11 mouse cellular contexts compared by ENCODE assay signal in the genomic region with DNA sequence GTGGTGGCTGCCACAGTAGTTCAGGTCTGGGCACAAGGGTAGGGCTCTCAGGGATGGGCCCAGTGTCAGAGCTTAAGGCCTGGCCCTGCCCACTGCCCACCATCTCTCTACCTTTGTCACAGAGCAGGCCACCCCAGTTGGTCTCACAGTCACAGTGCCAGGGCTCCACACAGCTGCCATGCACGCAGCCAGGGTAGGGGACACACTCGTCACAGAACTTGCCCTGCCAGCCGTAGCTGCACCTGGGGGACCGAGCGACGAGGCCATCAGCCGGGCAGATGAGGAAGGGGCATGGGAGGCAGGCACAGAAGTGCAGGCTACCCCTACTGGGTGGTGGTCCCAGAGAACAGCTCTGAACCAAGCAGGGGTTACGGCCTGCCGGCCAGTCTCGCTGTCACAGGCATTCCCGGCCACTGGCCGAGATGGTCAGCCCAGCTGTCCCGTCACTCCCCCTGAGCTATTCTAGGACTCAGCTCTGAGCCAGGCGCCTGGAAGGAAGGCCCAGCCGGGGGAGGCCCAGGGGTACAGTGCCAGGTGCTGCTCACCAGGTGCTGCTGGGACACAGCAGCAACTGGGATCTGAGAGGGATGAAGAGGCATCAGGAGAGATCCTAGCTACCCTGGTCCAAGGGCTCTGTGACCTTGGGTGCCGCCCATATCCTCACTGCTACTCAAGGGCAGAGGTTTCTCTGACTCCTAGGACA. TPM values are rescaled to one million over a fixed set of nuclear protein-coding genes. Genes with fewer than 3 reads are reported as not detected.
DNase-seq lines count a peak whose midpoint lies in the region; ATAC-seq and TF ChIP-seq lines count a peak whose summit lies in the region.
"Had no signal": no experiment of that assay in that cellular context is flagged by ENCODE, and none has a peak within 500 bp of the region (broad histone marks: within the 10 kb centered on the region; RNA-seq: fewer than 3 reads in every experiment).

No protein-coding gene starts in this region.

- peak overlapping the region; percentile 6; the same call in 1 of the 2 replicates for H3K27ac ChIP-seq in midbrain, embryonic 10.5 days (replicated peaks)
- H3K27ac ChIP-seq in midbrain, embryonic 16.5 days (ENCODE audit: low read length): no peak overlapping the region
- peak overlapping the region; percentile 43; the same call in 1 of the 2 replicates for H3K27ac ChIP-seq in heart, embryonic 16.5 days (ENCODE audit: low read length)
- no peak overlapping the region for H3K27ac ChIP-seq in intestine, postnatal 0 days (ENCODE audit: low read depth, low read length)
- H3K27ac ChIP-seq: liver, embryonic 13.5 days; midbrain, embryonic 15.5 days had no signal

- peak; percentile 33 for DNase-seq in adrenal gland, postnatal 14 days
- DNase-seq in adrenal gland, postnatal 25 days: no peak
- DNase-seq in midbrain, embryonic 10.5 days (ENCODE audit: low spot score): no peak
- DNase-seq in natural killer cell, adult 2 months (ENCODE audit: low spot score in 2 of 2): no peak
- no peak for DNase-seq in spleen, postnatal 4 days (ENCODE audit: low spot score in 2 of 2)
- DNase-seq: liver, embryonic 13.5 days had no signal

- H3K9ac ChIP-seq in midbrain, embryonic 16.5 days (ENCODE audit: low read depth, low read length): no peak overlapping the region
- H3K9ac ChIP-seq in heart, embryonic 16.5 days (ENCODE audit: low read length): no peak overlapping the region; the same call in 1 of the 2 replicates
- H3K9ac ChIP-seq in intestine, postnatal 0 days (ENCODE audit: low read depth, low read length): no peak overlapping the region
- H3K9ac ChIP-seq: liver, embryonic 13.5 days; midbrain, embryonic 15.5 days had no signal

- H3K27me3 ChIP-seq in midbrain, embryonic 10.5 days (ENCODE audit: low read depth, poor library complexity, severe bottlenecking): no peaks in the 10 kb centered on the region
- H3K27me3 ChIP-seq in midbrain, embryonic 16.5 days (ENCODE audit: control insufficient read depth, insufficient read depth, low read depth, low read length): no peaks in the 10 kb centered on the region
- peaks cover 24% of the 10 kb centered on the region for H3K27me3 ChIP-seq in heart, embryonic 16.5 days (ENCODE audit: control insufficient read depth, insufficient read depth, low read length)
- H3K27me3 ChIP-seq in intestine, postnatal 0 days (replicated peaks; ENCODE audit: control insufficient read depth, insufficient read depth, low read length): no peaks in the 10 kb centered on the region
- H3K27me3 ChIP-seq: liver, embryonic 13.5 days; midbrain, embryonic 15.5 days had no signal

- no peaks in the 10 kb centered on the region for H3K9me3 ChIP-seq in midbrain, embryonic 10.5 days (replicated peaks)
- H3K9me3 ChIP-seq in midbrain, embryonic 16.5 days (replicated peaks; ENCODE audit: control insufficient read depth, low read length, poor library complexity, severe bottlenecking): no peaks in the 10 kb centered on the region
- no peaks in the 10 kb centered on the region for H3K9me3 ChIP-seq in heart, embryonic 16.5 days (replicated peaks; ENCODE audit: control insufficient read depth, low read length)
- H3K9me3 ChIP-seq in intestine, postnatal 0 days (ENCODE audit: control insufficient read depth): no peaks in the 10 kb centered on the region
- H3K9me3 ChIP-seq: liver, embryonic 13.5 days; midbrain, embryonic 15.5 days had no signal

- peaks cover 36% of the 10 kb centered on the region for H3K36me3 ChIP-seq in midbrain, embryonic 10.5 days
- H3K36me3 ChIP-seq in midbrain, embryonic 16.5 days (ENCODE audit: control insufficient read depth, insufficient read depth, low read length): peaks cover 42% of the 10 kb centered on the region
- no peaks in the 10 kb centered on the region; the same call in 1 of the 2 replicates for H3K36me3 ChIP-seq in heart, embryonic 16.5 days (ENCODE audit: control insufficient read depth, insufficient read depth)
- H3K36me3 ChIP-seq in intestine, postnatal 0 days (ENCODE audit: control insufficient read depth, insufficient read depth): peaks cover 13% of the 10 kb centered on the region; the same call in 1 of the 2 replicates
- H3K36me3 ChIP-seq: liver, embryonic 13.5 days had no signal

- ATAC-seq in midbrain, embryonic 16.5 days: no peak
- ATAC-seq in heart, embryonic 16.5 days (replicated peaks; ENCODE audit: extremely low read depth, insufficient read depth, low FRiP score): no peak
- no peak for ATAC-seq in intestine, postnatal 0 days
- ATAC-seq: hindbrain, embryonic 16.5 days; midbrain, embryonic 15.5 days had no signal

- 90% methylated on average over 16 of the region's 16 CpGs for WGBS in midbrain, embryonic 10.5 days
- 85% methylated on average over 16 of the region's 16 CpGs for WGBS in midbrain, embryonic 16.5 days
- WGBS in heart, embryonic 16.5 days: 57% methylated on average over 16 of the region's 16 CpGs
- 85% methylated on average over 16 of the region's 16 CpGs for WGBS in intestine, postnatal 0 days

- no peak overlapping the region for H3K4me3 ChIP-seq in midbrain, embryonic 10.5 days
- no peak overlapping the region for H3K4me3 ChIP-seq in midbrain, embryonic 16.5 days (ENCODE audit: low read depth, low read length)
- H3K4me3 ChIP-seq in heart, embryonic 16.5 days (ENCODE audit: low read length): no peak overlapping the region
- no peak overlapping the region for H3K4me3 ChIP-seq in intestine, postnatal 0 days (ENCODE audit: low read depth, low read length)
- H3K4me3 ChIP-seq: liver, embryonic 13.5 days; midbrain, embryonic 15.5 days had no signal

- TF ChIP-seq CTCF in intestine, postnatal 0 days (IDR thresholded peaks at IDR 0.05; ENCODE audit: low read depth): no peak

- H3K4me1 ChIP-seq in midbrain, embryonic 10.5 days: peaks cover 15% of the 10 kb centered on the region
- no peaks in the 10 kb centered on the region for H3K4me1 ChIP-seq in midbrain, embryonic 16.5 days (ENCODE audit: control insufficient read depth, insufficient read depth, low read length)
- H3K4me1 ChIP-seq in heart, embryonic 16.5 days (ENCODE audit: control insufficient read depth, insufficient read depth, low read length): peaks cover 19% of the 10 kb centered on the region
- H3K4me1 ChIP-seq in intestine, postnatal 0 days (replicated peaks; ENCODE audit: control insufficient read depth, insufficient read depth, low read length): no peaks in the 10 kb centered on the region

- no peak overlapping the region for H3K4me2 ChIP-seq in midbrain, embryonic 16.5 days (ENCODE audit: low read length)
- H3K4me2 ChIP-seq in heart, embryonic 16.5 days (ENCODE audit: low read depth, low read length): no peak overlapping the region
- no peak overlapping the region for H3K4me2 ChIP-seq in intestine, postnatal 0 days (replicated peaks; ENCODE audit: low read depth)
- H3K4me2 ChIP-seq: liver, embryonic 13.5 days; midbrain, embryonic 15.5 days had no signal

RNA-seq across cellular contexts. Expression of gene Jag2, which starts 12.7 kb away (rescaled TPM):
- total RNA-seq in adrenal gland, postnatal 14 days (2021): 18.6 and 20.8 TPM in 2 replicates
- total RNA-seq in adrenal gland, postnatal 25 days (2021): 7.6 and 8.4 TPM in 2 replicates
- 2.4 and 2.8 TPM in 2 replicates for polyA plus RNA-seq in midbrain, embryonic 10.5 days (2016; fragmentation: Nextera tagmentation; extraction: Ambion mirVana)
- polyA plus RNA-seq in midbrain, embryonic 16.5 days (2015; fragmentation: Nextera tagmentation; extraction: Ambion mirVana): 10.4 and 14.8 TPM in 2 replicates
- polyA plus RNA-seq in heart, embryonic 16.5 days (2015; fragmentation: Nextera tagmentation; extraction: Ambion mirVana): 4.0 and 5.4 TPM in 2 replicates
- 1.4 and 1.6 TPM in 2 replicates for polyA plus RNA-seq in intestine, postnatal 0 days (2015; fragmentation: Nextera tagmentation; extraction: Ambion mirVana)

RNA-seq across cellular contexts. Expression of gene Nudt14, which starts 25.1 kb away (rescaled TPM):
- 32.5 and 35.7 TPM in 2 replicates for total RNA-seq in adrenal gland, postnatal 14 days (2021)
- 26.6 and 40.7 TPM in 2 replicates for total RNA-seq in adrenal gland, postnatal 25 days (2021)
- polyA plus RNA-seq in midbrain, embryonic 10.5 days (2016; fragmentation: Nextera tagmentation; extraction: Ambion mirVana): 66.4 and 76.4 TPM in 2 replicates
- 48.0 and 53.1 TPM in 2 replicates for polyA plus RNA-seq in midbrain, embryonic 16.5 days (2015; fragmentation: Nextera tagmentation; extraction: Ambion mirVana)
- polyA plus RNA-seq in heart, embryonic 16.5 days (2015; fragmentation: Nextera tagmentation; extraction: Ambion mirVana): 36.0 and 43.3 TPM in 2 replicates
- polyA plus RNA-seq in intestine, postnatal 0 days (2015; fragmentation: Nextera tagmentation; extraction: Ambion mirVana): 90.6 and 92.1 TPM in 2 replicates

RNA-seq across cellular contexts. Expression of gene Gpr132, which starts 48.8 kb away (rescaled TPM):
- total RNA-seq in adrenal gland, postnatal 14 days (2021): 0.30 and 3.4 TPM in 2 replicates
- 0.12 TPM in 1 of 2 replicates, not detected in the other for total RNA-seq in adrenal gland, postnatal 25 days (2021)
- not detected in 2 replicates for polyA plus RNA-seq in midbrain, embryonic 10.5 days (2016; fragmentation: Nextera tagmentation; extraction: Ambion mirVana)
- 0.14 TPM in 1 of 2 replicates, not detected in the other for polyA plus RNA-seq in midbrain, embryonic 16.5 days (2015; fragmentation: Nextera tagmentation; extraction: Ambion mirVana)
- polyA plus RNA-seq in heart, embryonic 16.5 days (2015; fragmentation: Nextera tagmentation; extraction: Ambion mirVana): 1.4 and 3.6 TPM in 2 replicates
- 0.25 and 0.30 TPM in 2 replicates for polyA plus RNA-seq in intestine, postnatal 0 days (2015; fragmentation: Nextera tagmentation; extraction: Ambion mirVana)

RNA-seq across cellular contexts. Expression of gene Btbd6, which starts 59.4 kb away (rescaled TPM):
- 18.3 and 21.1 TPM in 2 replicates for total RNA-seq in adrenal gland, postnatal 14 days (2021)
- 21.7 and 26.8 TPM in 2 replicates for total RNA-seq in adrenal gland, postnatal 25 days (2021)
- 20.5 and 22.7 TPM in 2 replicates for polyA plus RNA-seq in midbrain, embryonic 10.5 days (2016; fragmentation: Nextera tagmentation; extraction: Ambion mirVana)
- polyA plus RNA-seq in midbrain, embryonic 16.5 days (2015; fragmentation: Nextera tagmentation; extraction: Ambion mirVana): 55.5 and 58.8 TPM in 2 replicates
- polyA plus RNA-seq in heart, embryonic 16.5 days (2015; fragmentation: Nextera tagmentation; extraction: Ambion mirVana): 26.0 and 26.1 TPM in 2 replicates
- 13.1 and 13.3 TPM in 2 replicates for polyA plus RNA-seq in intestine, postnatal 0 days (2015; fragmentation: Nextera tagmentation; extraction: Ambion mirVana)

Comparison
In these comparisons a context has a peak if more than half of its experiments do, and no peak if none do; other contexts are left out.
1. H3K27ac ChIP-seq: peak in midbrain, embryonic 10.5 days (single experiment) and heart, embryonic 16.5 days (single experiment); none in midbrain, embryonic 16.5 days (single experiment) and intestine, postnatal 0 days (single experiment).